Mouse (Mus musculus) liver, embryonic 12.5 days (tissue): Measurements from ENCODE around the gene Glce. TPM values are rescaled to one million over a fixed set of nuclear protein-coding genes. Genes with fewer than 3 reads are reported as not detected.
A peak's percentile ranks its signal among the peaks of the same experiment; 100 is the strongest.

Experiments used
- microRNA-seq: library from miRNA; unstranded; fragments of <30 nt; microRNA quantifications from one replicate; pipeline ENCODE4, GENCODE M21; 2017
- polyA plus RNA-seq: library from polyadenylated mRNA; unstranded; fragments of >200 nt; fragmentation: Nextera tagmentation; extraction: Ambion mirVana; gene quantifications from 2 replicates; pipeline ENCODE4 v1.2.1, GENCODE M21; 2016

Glce gene
- polyA plus RNA-seq, 1 experiment from 2014 or later, result 7.8 TPM

Small RNA genes lying within 50 kb of the gene (microRNA-seq; reads per million reads assigned to microRNA genes)
- 3.5 reads per million, percentile 2 among the genes with 10 or more reads in this experiment for gene Mir5133

Other genes starting within 250 kb of the Glce start
- gene Rplp1, start 208.1 kb downstream of the Glce start, polyA plus RNA-seq, result 1,190 and 1,274 TPM in 2 replicates
- gene Kif23, start 175.9 kb downstream of the Glce start, polyA plus RNA-seq, result 73.5 and 91.5 TPM in 2 replicates
- gene Paqr5, start 95.8 kb downstream of the Glce start, polyA plus RNA-seq, result 0.25 and 0.29 TPM in 2 replicates
- not detected in 2 replicates for gene Spesp1, start 159.6 kb upstream of the Glce start, polyA plus RNA-seq
- 112 and 122 TPM in 2 replicates for gene Anp32a, start 218.6 kb upstream of the Glce start, polyA plus RNA-seq